Mouse (Mus musculus): Measurements from ENCODE around the gene Smim4. TPM values are rescaled to one million over a fixed set of nuclear protein-coding genes. Genes with fewer than 3 reads are reported as not detected.
A peak's percentile ranks its signal among the peaks of the same experiment; 100 is the strongest.

The Smim4 gene
- polyA plus RNA-seq, 1 experiment from 2014 or later: 210 TPM

GRCm38 (mm10) chr14:31137791-31138190 is 9.0 kb upstream of the Smim4 start:
- Histone ChIP-seq H3K36me3 (ENCODE audit: insufficient read depth, low read length) (peaks cover 48% of the 10 kb centered on the region), H3K4me3 (replicated peaks; ENCODE audit: low read depth, low read length) (no peak overlapping the region), H3K4me1 (replicated peaks; ENCODE audit: insufficient read depth, low read length) (peaks cover 6% of the 10 kb centered on the region), H3K9me3 (replicated peaks; ENCODE audit: low read length) (no peaks in the 10 kb centered on the region), H3K9ac (ENCODE audit: low read depth, low read length) (no peak overlapping the region), H3K27me3 (ENCODE audit: insufficient read depth, low read length) (no peaks in the 10 kb centered on the region), H3K27ac (peak overlapping the region; percentile 68), H3K4me2 (ENCODE audit: low read length) (no peak overlapping the region)
- DNase-seq (ENCODE audit: low spot score): peak; percentile 49
- WGBS: 57% methylated on average over 11 of the region's 11 CpGs
- ATAC-seq (replicated peaks; ENCODE audit: low FRiP score, low read depth): 0 out of 2 replicates have a peak, but pooled peaks have one; percentile 1
- no peak for TF ChIP-seq CTCF (IDR thresholded peaks at IDR 0.05; ENCODE audit: low read depth)

DNA sequence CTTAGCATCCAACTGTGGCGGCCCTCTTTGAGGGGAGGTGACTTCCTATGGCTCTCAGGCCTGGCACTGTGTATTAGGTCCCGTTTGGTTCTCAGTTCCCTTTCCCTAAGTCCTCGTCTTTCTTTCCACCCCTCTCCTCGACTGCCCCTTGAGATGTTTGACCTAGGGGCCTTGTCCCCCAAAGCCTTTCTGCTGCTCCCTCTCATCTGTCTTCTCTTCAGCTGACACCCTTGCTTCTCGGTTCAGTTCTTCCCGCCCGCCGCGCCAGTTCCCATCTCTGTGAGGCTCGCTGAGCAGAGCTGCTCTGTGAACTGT is 8.5 kb upstream of the Smim4 start:
- Histone ChIP-seq H3K9ac (ENCODE audit: low read depth, low read length) (no peak overlapping the region), H3K4me3 (replicated peaks; ENCODE audit: low read depth, low read length) (no peak overlapping the region), H3K9me3 (replicated peaks; ENCODE audit: low read length) (no peaks in the 10 kb centered on the region), H3K27me3 (ENCODE audit: insufficient read depth, low read length) (no peaks in the 10 kb centered on the region), H3K27ac (peak overlapping the region; percentile 68), H3K4me1 (replicated peaks; ENCODE audit: insufficient read depth, low read length) (peaks cover 12% of the 10 kb centered on the region), H3K36me3 (ENCODE audit: insufficient read depth, low read length) (peaks cover 47% of the 10 kb centered on the region), H3K4me2 (ENCODE audit: low read length) (no peak overlapping the region)
- no peak for TF ChIP-seq CTCF (IDR thresholded peaks at IDR 0.05; ENCODE audit: low read depth)
- ATAC-seq (replicated peaks; ENCODE audit: low FRiP score, low read depth) (no peak), DNase-seq (ENCODE audit: low spot score) (no peak)
- WGBS: 57% methylated on average over 10 of the region's 10 CpGs

DNA sequence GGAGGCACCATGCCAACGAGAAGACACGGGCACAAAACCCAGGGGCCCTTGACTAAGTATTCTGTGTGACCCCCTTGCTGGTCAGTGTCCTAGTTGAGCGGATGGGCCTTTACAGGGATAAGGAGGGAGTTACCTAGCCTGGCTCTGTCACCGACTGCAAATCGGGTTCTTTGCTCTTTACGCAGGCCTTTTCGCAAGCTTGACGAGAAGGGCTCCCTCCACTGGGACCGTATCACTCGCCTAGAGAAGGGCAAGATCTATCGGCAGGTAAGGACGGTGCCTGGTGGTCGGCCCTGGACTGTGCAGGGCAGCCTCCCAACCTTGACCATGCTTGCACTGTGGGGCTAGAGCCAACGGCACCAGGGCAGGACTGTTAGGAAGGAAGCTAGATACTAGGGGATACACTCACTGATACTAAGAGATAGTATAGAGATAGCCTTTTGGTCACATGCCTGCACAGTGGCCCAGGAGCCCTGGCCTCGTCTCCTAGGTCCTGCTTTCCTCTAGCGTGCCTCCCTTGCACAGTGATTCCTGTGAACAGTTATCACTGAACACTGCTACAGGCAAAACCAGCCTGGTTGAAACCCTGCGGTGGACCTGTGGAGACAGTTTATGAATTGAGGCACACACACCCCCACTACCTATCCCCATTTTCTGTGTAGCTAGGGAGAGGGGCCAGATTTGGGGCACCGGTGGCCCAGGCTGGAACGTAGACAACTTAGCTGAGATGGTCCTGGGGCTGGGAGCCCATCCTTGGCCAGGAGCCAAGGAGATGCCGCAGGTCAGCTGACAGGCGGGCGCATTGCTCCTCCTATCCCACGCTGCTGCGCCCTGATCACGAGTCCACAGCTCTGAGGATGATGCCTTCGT is 7.9 kb upstream of the Smim4 start:
- WGBS: 89% methylated on average over 26 of the region's 26 CpGs
- H3K27me3 ChIP-seq (ENCODE audit: insufficient read depth, low read length): no peaks in the 10 kb centered on the region
- ATAC-seq (replicated peaks; ENCODE audit: low FRiP score, low read depth) (no peak), DNase-seq (ENCODE audit: low spot score) (no peak)
- TF ChIP-seq CTCF (IDR thresholded peaks at IDR 0.05; ENCODE audit: low read depth): no peak
- H3K4me3 ChIP-seq (replicated peaks; ENCODE audit: low read depth, low read length): no peak overlapping the region
- no peak overlapping the region for H3K27ac ChIP-seq
- H3K9me3 ChIP-seq (replicated peaks; ENCODE audit: low read length): no peaks in the 10 kb centered on the region
- H3K9ac ChIP-seq (ENCODE audit: low read depth, low read length): no peak overlapping the region
- H3K4me1 ChIP-seq (replicated peaks; ENCODE audit: insufficient read depth, low read length): peaks cover 17% of the 10 kb centered on the region
- H3K36me3 ChIP-seq (ENCODE audit: insufficient read depth, low read length): peaks cover 44% of the 10 kb centered on the region
- no peak overlapping the region for H3K4me2 ChIP-seq (ENCODE audit: low read length)

DNA sequence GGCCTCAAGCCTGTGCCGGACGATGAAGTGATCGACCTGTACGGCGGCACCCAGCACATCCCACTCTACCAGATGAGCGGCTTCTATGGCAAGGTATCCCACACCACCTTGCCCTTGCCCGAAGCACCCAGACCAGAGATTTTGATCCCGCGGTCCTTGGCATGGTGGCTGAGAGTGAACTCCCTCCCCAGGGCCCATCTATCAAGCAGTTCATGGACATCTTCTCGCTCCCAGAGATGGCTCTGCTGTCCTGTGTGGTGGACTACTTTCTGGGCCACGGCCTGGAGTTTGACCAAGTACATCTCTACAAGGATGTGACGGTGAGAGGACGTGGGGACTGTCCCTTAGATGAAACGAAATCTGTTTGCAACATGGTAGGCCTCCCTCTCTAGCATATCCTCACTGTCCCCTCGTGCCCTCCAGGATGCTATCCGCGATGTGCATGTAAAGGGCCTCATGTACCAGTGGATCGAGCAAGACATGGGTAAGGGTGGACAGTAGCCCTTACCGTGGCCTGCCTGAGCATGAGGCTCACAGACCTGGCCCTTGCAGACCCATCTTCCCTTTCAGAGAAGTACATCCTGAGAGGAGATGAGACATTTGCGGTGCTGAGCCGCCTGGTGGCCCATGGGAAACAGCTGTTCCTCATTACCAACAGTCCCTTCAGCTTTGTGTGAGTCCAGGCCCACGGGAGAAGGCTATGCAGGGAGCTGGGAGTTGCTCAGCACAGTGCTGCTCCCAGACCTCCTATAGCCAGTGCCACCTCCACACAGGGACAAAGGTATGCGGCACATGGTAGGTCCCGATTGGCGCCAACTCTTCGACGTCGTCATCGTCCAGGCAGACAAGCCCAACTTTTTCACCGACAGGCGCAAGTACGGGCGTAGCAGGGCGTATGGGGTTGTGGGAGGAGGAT is 7.0 kb upstream of the Smim4 start:
- 94% methylated on average over 34 of the region's 34 CpGs for WGBS
- H3K4me1 ChIP-seq (replicated peaks; ENCODE audit: insufficient read depth, low read length): peaks cover 17% of the 10 kb centered on the region
- no peak overlapping the region for H3K9ac ChIP-seq (ENCODE audit: low read depth, low read length)
- no peaks in the 10 kb centered on the region for H3K9me3 ChIP-seq (replicated peaks; ENCODE audit: low read length)
- no peak for DNase-seq (ENCODE audit: low spot score)
- no peak overlapping the region for H3K4me2 ChIP-seq (ENCODE audit: low read length)
- H3K27me3 ChIP-seq (ENCODE audit: insufficient read depth, low read length): no peaks in the 10 kb centered on the region
- peaks cover 43% of the 10 kb centered on the region for H3K36me3 ChIP-seq (ENCODE audit: insufficient read depth, low read length)
- H3K4me3 ChIP-seq (replicated peaks; ENCODE audit: low read depth, low read length): no peak overlapping the region
- no peak overlapping the region for H3K27ac ChIP-seq
- no peak for TF ChIP-seq CTCF (IDR thresholded peaks at IDR 0.05; ENCODE audit: low read depth)
- ATAC-seq (replicated peaks; ENCODE audit: low FRiP score, low read depth): no peak

DNA sequence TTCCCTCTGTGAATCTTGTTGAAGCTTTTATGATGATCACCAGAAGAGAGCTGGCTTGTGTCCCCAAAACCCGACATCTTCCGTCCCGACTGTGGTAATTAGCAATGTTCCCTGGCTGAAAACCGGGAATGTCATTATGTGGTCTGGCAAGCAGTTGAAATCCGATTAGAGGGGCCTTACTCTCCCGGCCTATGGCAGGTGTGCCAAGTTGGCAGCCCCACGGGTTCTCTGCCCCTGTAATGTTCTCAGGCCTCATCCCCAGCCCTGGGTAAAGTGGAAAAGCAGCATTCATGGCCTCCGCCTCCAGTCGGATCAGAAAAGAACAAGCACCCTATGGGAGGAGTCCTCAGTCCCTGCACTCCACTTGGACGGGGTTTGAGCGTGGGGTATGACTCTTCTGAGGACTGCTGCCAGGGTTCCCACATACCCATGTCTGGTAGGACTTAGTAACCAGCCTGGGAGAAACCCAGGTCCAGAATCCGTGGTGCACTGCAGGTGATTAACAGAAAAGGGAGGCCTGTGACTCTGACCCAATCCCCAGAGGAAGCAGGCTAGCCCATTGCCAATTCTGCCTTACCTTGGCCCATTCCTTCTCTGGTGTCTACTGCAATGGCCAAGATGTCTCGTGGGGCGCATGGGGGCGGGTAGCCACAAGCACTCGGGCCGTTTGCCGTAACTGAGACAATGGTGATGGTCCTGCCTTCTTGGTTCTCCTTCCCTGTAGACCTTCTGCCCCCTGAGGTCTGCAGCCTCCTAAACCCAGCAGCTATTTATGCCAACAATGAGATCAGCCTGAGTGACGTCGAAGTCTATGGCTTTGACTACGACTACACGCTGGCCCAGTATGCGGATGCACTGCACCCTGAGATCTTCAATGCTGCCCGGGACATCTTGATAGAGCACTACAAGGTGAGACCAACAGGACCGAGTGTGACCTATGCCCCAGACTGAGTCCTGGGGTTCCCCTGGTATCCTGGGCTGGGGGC is 5.6 kb upstream of the Smim4 start:
- H3K4me2 ChIP-seq (ENCODE audit: low read length): no peak overlapping the region
- peaks cover 29% of the 10 kb centered on the region for H3K36me3 ChIP-seq (ENCODE audit: insufficient read depth, low read length)
- no peak overlapping the region for H3K27ac ChIP-seq
- no peak for TF ChIP-seq CTCF (IDR thresholded peaks at IDR 0.05; ENCODE audit: low read depth)
- H3K4me1 ChIP-seq (replicated peaks; ENCODE audit: insufficient read depth, low read length): peaks cover 26% of the 10 kb centered on the region
- no peak for ATAC-seq (replicated peaks; ENCODE audit: low FRiP score, low read depth)
- H3K4me3 ChIP-seq (replicated peaks; ENCODE audit: low read depth, low read length): no peak overlapping the region
- no peak overlapping the region for H3K9ac ChIP-seq (ENCODE audit: low read depth, low read length)
- WGBS: 80% methylated on average over 25 of the region's 25 CpGs
- no peaks in the 10 kb centered on the region for H3K27me3 ChIP-seq (ENCODE audit: insufficient read depth, low read length)
- no peaks in the 10 kb centered on the region for H3K9me3 ChIP-seq (replicated peaks; ENCODE audit: low read length)
- no peak for DNase-seq (ENCODE audit: low spot score)
